In genomic region chr7:118488060-118488664, GRCm38 (mm10) we compare ENCODE assay signal across 12 mouse cellular contexts. TPM values are rescaled to one million over a fixed set of nuclear protein-coding genes. Genes with fewer than 3 reads are reported as not detected.
A peak's percentile ranks its signal among the peaks of the same experiment; 100 is the strongest.
DNase-seq lines count a peak whose midpoint lies in the region; ATAC-seq and TF ChIP-seq lines count a peak whose summit lies in the region.
"Had no signal": no experiment of that assay in that cellular context is flagged by ENCODE, and none has a peak within 500 bp of the region (broad histone marks: within the 10 kb centered on the region; RNA-seq: fewer than 3 reads in every experiment).

No protein-coding gene starts in this region.

- WGBS in lung, adult 2 months: 13% methylated on average over 8 of the region's 8 CpGs
- WGBS in intestine, embryonic 16.5 days: 30% methylated on average over 8 of the region's 8 CpGs
- 31% methylated on average over 8 of the region's 8 CpGs for WGBS in stomach, embryonic 14.5 days

- H3K9me3 ChIP-seq in intestine, embryonic 16.5 days (ENCODE audit: control insufficient read depth, low read length): no peaks in the 10 kb centered on the region
- H3K9me3 ChIP-seq in stomach, embryonic 14.5 days (ENCODE audit: control insufficient read depth, low read depth, low read length): no peaks in the 10 kb centered on the region

- H3K9ac ChIP-seq in intestine, embryonic 16.5 days (ENCODE audit: low read depth, low read length): 0 out of 2 replicates have a peak overlapping the region, but pooled peaks have one; percentile 2
- no peak overlapping the region for H3K9ac ChIP-seq in stomach, embryonic 14.5 days (replicated peaks; ENCODE audit: low read depth, low read length)

- peak; percentile 93 for DNase-seq in heart, adult 11 months
- DNase-seq in heart, postnatal 14 days: no peak
- DNase-seq in lung, adult 2 months: peak; percentile 39
- no peak for DNase-seq in lung, postnatal 25 days (ENCODE audit: low spot score)
- no peak for DNase-seq in right cerebral cortex, postnatal 36 days (ENCODE audit: low spot score in 2 of 2)
- no peak for DNase-seq in retina, postnatal 1 day
- DNase-seq: gastrocnemius, postnatal 36 days; right cerebral cortex, postnatal 14 days had no signal

- ATAC-seq in intestine, embryonic 16.5 days: no peak
- ATAC-seq in stomach, embryonic 14.5 days (ENCODE audit: insufficient number of reproducible peaks, insufficient read depth, low FRiP score, low read depth): no peak

- H3K27ac ChIP-seq in intestine, embryonic 16.5 days (ENCODE audit: low read length): peak overlapping the region; percentile 10; the same call in 1 of the 2 replicates
- no peak overlapping the region for H3K27ac ChIP-seq in stomach, embryonic 14.5 days (ENCODE audit: low read length)

- peaks cover 18% of the 10 kb centered on the region for H3K4me1 ChIP-seq in lung, adult 2 months (ENCODE audit: control insufficient read depth, insufficient read depth, low read length)
- peaks cover 33% of the 10 kb centered on the region for H3K4me1 ChIP-seq in intestine, embryonic 16.5 days (ENCODE audit: control insufficient read depth, insufficient read depth, low read length)
- H3K4me1 ChIP-seq in stomach, embryonic 14.5 days (ENCODE audit: control insufficient read depth, insufficient read depth, low read length): peaks cover 33% of the 10 kb centered on the region

- H3K4me2 ChIP-seq in intestine, embryonic 16.5 days (ENCODE audit: low read depth, low read length): peak overlapping the region; percentile 44
- peak overlapping the region; percentile 25 for H3K4me2 ChIP-seq in stomach, embryonic 14.5 days (replicated peaks; ENCODE audit: low read depth, low read length)

- TF ChIP-seq CTCF in lung, adult 2 months (IDR thresholded peaks at IDR 0.05; ENCODE audit: insufficient read depth, low read length): no peak

- no peaks in the 10 kb centered on the region for H3K27me3 ChIP-seq in intestine, embryonic 16.5 days (replicated peaks; ENCODE audit: control insufficient read depth, insufficient read depth, low read length)
- H3K27me3 ChIP-seq in stomach, embryonic 14.5 days (ENCODE audit: control insufficient read depth, insufficient read depth, low read length): no peaks in the 10 kb centered on the region

- TF ChIP-seq POLR2A in lung, adult 2 months (IDR thresholded peaks at IDR 0.05; ENCODE audit: borderline replicate concordance, extremely low read depth, low read depth, low read length): peak; percentile 31; the same call in 1 of the 2 replicates

- H3K4me3 ChIP-seq in lung, adult 2 months (replicated peaks; ENCODE audit: extremely low read depth, low read depth, low read length): peak overlapping the region; percentile 55
- peak overlapping the region; percentile 8 for H3K4me3 ChIP-seq in intestine, embryonic 16.5 days (ENCODE audit: low read length)
- no peak overlapping the region for H3K4me3 ChIP-seq in stomach, embryonic 14.5 days (ENCODE audit: low read depth, low read length)
- H3K4me3 ChIP-seq: erythroblast, embryonic 14.5 days had no signal

- H3K36me3 ChIP-seq in intestine, embryonic 16.5 days (ENCODE audit: control insufficient read depth, insufficient read depth, low read length): no peaks in the 10 kb centered on the region
- peaks cover 4% of the 10 kb centered on the region; the same call in 1 of the 2 replicates for H3K36me3 ChIP-seq in stomach, embryonic 14.5 days (ENCODE audit: control insufficient read depth, insufficient read depth, low read length)

- intact Hi-C loops in heart, postnatal 14 days (cut with DNase I): loop anchor here (2.0 to 5.0 kb wide), 2 partner anchors 31 to 36 kb away; no protein-coding TSS in a partner anchor

RNA-seq across cellular contexts. Expression of gene Itpripl2, which starts 3.6 kb away (rescaled TPM):
- total RNA-seq in heart, postnatal 14 days (2021): 10 to 100 TPM; 36.5 to 37.6 TPM
- 60.9 and 84.2 TPM in 2 replicates for polyA plus RNA-seq in lung, adult 2 months (2012; rRNA removed)
- polyA plus RNA-seq in intestine, embryonic 16.5 days (2015; fragmentation: Nextera tagmentation; extraction: Ambion mirVana): 4.0 and 4.1 TPM in 2 replicates
- 3.1 and 3.7 TPM in 2 replicates for polyA plus RNA-seq in stomach, embryonic 14.5 days (2014; fragmentation: Nextera tagmentation; extraction: Ambion mirVana)
- polyA plus RNA-seq: erythroblast, embryonic 14.5 days had no signal

RNA-seq across cellular contexts. Expression of gene Syt17, which starts 40.1 kb away (rescaled TPM):
- 1 to 10 TPM; 2.1 to 2.9 TPM for total RNA-seq in heart, postnatal 14 days (2021)
- polyA plus RNA-seq in lung, adult 2 months (2012; rRNA removed): 5.0 and 6.8 TPM in 2 replicates
- 4.6 and 5.1 TPM in 2 replicates for polyA plus RNA-seq in intestine, embryonic 16.5 days (2015; fragmentation: Nextera tagmentation; extraction: Ambion mirVana)
- 7.8 and 8.5 TPM in 2 replicates for polyA plus RNA-seq in stomach, embryonic 14.5 days (2014; fragmentation: Nextera tagmentation; extraction: Ambion mirVana)
- total RNA-seq: monocyte, adult 5-6 weeks had no signal

RNA-seq across cellular contexts. Expression of gene Coq7, which starts 45.0 kb away (rescaled TPM):
- 100 to 1,000 TPM in 1 of 2 experiments, 10 to 100 TPM in 1; 91.9 to 101 TPM for total RNA-seq in heart, postnatal 14 days (2021)
- 29.2 and 41.4 TPM in 2 replicates for polyA plus RNA-seq in lung, adult 2 months (2012; rRNA removed)
- polyA plus RNA-seq in intestine, embryonic 16.5 days (2015; fragmentation: Nextera tagmentation; extraction: Ambion mirVana): 123 and 136 TPM in 2 replicates
- polyA plus RNA-seq in stomach, embryonic 14.5 days (2014; fragmentation: Nextera tagmentation; extraction: Ambion mirVana): 124 and 126 TPM in 2 replicates

Comparison
In these comparisons a context has a peak if more than half of its experiments do, and no peak if none do; other contexts are left out.
1. DNase-seq: peak in heart, adult 11 months (single experiment) and lung, adult 2 months (single experiment); none in heart, postnatal 14 days (0 of 2), lung, postnatal 25 days (single experiment), right cerebral cortex, postnatal 36 days (0 of 2) and retina, postnatal 1 day (single experiment).
2. RNA of gene Itpripl2, which starts 3.6 kb away (polyA plus RNA-seq): 60.9 to 84.2 TPM in lung, adult 2 months; 4.0 to 4.1 TPM in intestine, embryonic 16.5 days and 3.1 to 3.7 TPM in stomach, embryonic 14.5 days; every median in the first group is over 10 times any median in the second.